Comparison of ENCODE assay signal across 16 mouse cellular contexts in genomic region chr1:119903231-119903620, GRCm38 (mm10). TPM values are rescaled to one million over a fixed set of nuclear protein-coding genes. Genes with fewer than 3 reads are reported as not detected.
DNase-seq lines count a peak whose midpoint lies in the region; ATAC-seq and TF ChIP-seq lines count a peak whose summit lies in the region.
"Had no signal": no experiment of that assay in that cellular context is flagged by ENCODE, and none has a peak within 500 bp of the region (broad histone marks: within the 10 kb centered on the region; RNA-seq: fewer than 3 reads in every experiment).

No protein-coding gene starts in this region.

- intact Hi-C loops in heart, postnatal 25 days (cut with DNase I): no loop called here

- no peaks in the 10 kb centered on the region for H3K9me3 ChIP-seq in heart, embryonic 14.5 days (ENCODE audit: control insufficient read depth, low read length)
- no peaks in the 10 kb centered on the region for H3K9me3 ChIP-seq in limb, embryonic 14.5 days (ENCODE audit: control insufficient read depth, low read length)
- H3K9me3 ChIP-seq: stomach, embryonic 15.5 days had no signal

- WGBS in heart, embryonic 14.5 days: 59% methylated on average over 6 of the region's 6 CpGs
- WGBS in limb, embryonic 14.5 days: 15% methylated on average over 6 of the region's 6 CpGs

- TF ChIP-seq POLR2A in limb, embryonic 14.5 days (IDR thresholded peaks at IDR 0.05; ENCODE audit: borderline replicate concordance, extremely low read depth, insufficient read depth, insufficient read length): no peak
- TF ChIP-seq POLR2A in myocyte (IDR thresholded peaks at IDR 0.05; ENCODE audit: insufficient read length, low read depth): no peak

- peaks cover 8 to 12% of the 10 kb centered on the region in 2 experiments for H3K4me1 ChIP-seq in heart, embryonic 14.5 days (ENCODE audit: control insufficient read depth in 2 of 2, insufficient read depth in 2 of 2, low read length in 2 of 2)
- peaks cover 11% of the 10 kb centered on the region for H3K4me1 ChIP-seq in limb, embryonic 14.5 days (ENCODE audit: control insufficient read depth, insufficient read depth, low read length)

- no peak overlapping the region; a peak in 1 of 4 replicates for H3K27ac ChIP-seq in heart, embryonic 14.5 days (replicated peaks in 1 of 2; ENCODE audit: control insufficient read depth in 1 of 2, insufficient read depth in 1 of 2, low read depth in 2 of 2, low read length in 2 of 2)
- no peak overlapping the region for H3K27ac ChIP-seq in limb, embryonic 14.5 days (replicated peaks; ENCODE audit: low read depth, low read length)
- H3K27ac ChIP-seq: liver, embryonic 14.5 days; macrophage; stomach, embryonic 15.5 days had no signal

- no peaks in the 10 kb centered on the region for H3K79me2 ChIP-seq in myocyte (ENCODE audit: control insufficient read depth, insufficient read depth)

- no peak for DNase-seq in heart, postnatal 25 days (ENCODE audit: low spot score)
- peak; percentile 29 for DNase-seq in limb, embryonic 14.5 days (ENCODE audit: low spot score)
- no peak for DNase-seq in cerebellum, adult 8-10 months
- no peak for DNase-seq in layer of hippocampus, postnatal 14 days (ENCODE audit: low spot score in 2 of 2)
- no peak for DNase-seq in thymus, postnatal 10 days (ENCODE audit: low spot score in 2 of 2)
- DNase-seq: heart, postnatal 4 days; kidney, adult 9 months; layer of hippocampus, adult 9-11 months; right cerebral cortex, postnatal 4 days had no signal

- no peak overlapping the region for H3K9ac ChIP-seq in heart, embryonic 14.5 days (ENCODE audit: low read length)
- no peak overlapping the region for H3K9ac ChIP-seq in limb, embryonic 14.5 days (ENCODE audit: low read depth, low read length, severe bottlenecking)
- H3K9ac ChIP-seq: liver, embryonic 14.5 days; stomach, embryonic 15.5 days had no signal

- no peak overlapping the region for H3ac ChIP-seq in myocyte (ENCODE audit: control insufficient read depth, insufficient read length)

- no peak for ATAC-seq in heart, embryonic 14.5 days (ENCODE audit: insufficient number of reproducible peaks, insufficient read depth, low FRiP score, low read depth)
- peak; percentile 46; the same call in 1 of the 2 replicates for ATAC-seq in granulocyte monocyte progenitor cell, adult 5-6 weeks (replicated peaks; ENCODE audit: poor library complexity, severe bottlenecking)
- ATAC-seq in limb, embryonic 14.5 days (ENCODE audit: low FRiP score, low read depth): peak; percentile 21; the same call in 1 of the 2 replicates

- no peaks in the 10 kb centered on the region for H3K27me3 ChIP-seq in heart, embryonic 14.5 days (ENCODE audit: control insufficient read depth, insufficient read depth, low read length)
- no peaks in the 10 kb centered on the region for H3K27me3 ChIP-seq in limb, embryonic 14.5 days (ENCODE audit: control insufficient read depth, insufficient read depth, low read length)
- H3K27me3 ChIP-seq in myocyte (ENCODE audit: control insufficient read depth, insufficient read depth, insufficient read length): no peaks in the 10 kb centered on the region
- H3K27me3 ChIP-seq: stomach, embryonic 15.5 days had no signal

- H3K4me3 ChIP-seq in heart, embryonic 14.5 days (ENCODE audit: control insufficient read depth in 1 of 2, insufficient read depth in 1 of 2, low read depth in 1 of 2, low read length in 2 of 2): no peak overlapping the region
- H3K4me3 ChIP-seq in limb, embryonic 14.5 days (replicated peaks; ENCODE audit: low read length): no peak overlapping the region
- H3K4me3 ChIP-seq in myocyte: no peak overlapping the region
- H3K4me3 ChIP-seq: erythroblast, embryonic 14.5 days; stomach, embryonic 15.5 days had no signal

- H3K4me2 ChIP-seq in heart, embryonic 14.5 days (ENCODE audit: low read length): 0 out of 2 replicates have a peak overlapping the region, but pooled peaks have one; percentile 10
- no peak overlapping the region for H3K4me2 ChIP-seq in limb, embryonic 14.5 days (replicated peaks; ENCODE audit: low read depth, low read length, severe bottlenecking)
- H3K4me2 ChIP-seq in myocyte (ENCODE audit: low read depth): peak overlapping the region; percentile 39
- H3K4me2 ChIP-seq: stomach, embryonic 15.5 days had no signal

- H3K36me3 ChIP-seq in heart, embryonic 14.5 days (ENCODE audit: control insufficient read depth, insufficient read depth, low read length): no peaks in the 10 kb centered on the region
- no peaks in the 10 kb centered on the region for H3K36me3 ChIP-seq in limb, embryonic 14.5 days (ENCODE audit: control insufficient read depth, insufficient read depth, low read length)
- no peaks in the 10 kb centered on the region for H3K36me3 ChIP-seq in myocyte (ENCODE audit: control insufficient read depth, insufficient read depth)
- H3K36me3 ChIP-seq: stomach, embryonic 15.5 days had no signal

TF ChIP-seq in myocyte, 11 proteins besides CTCF, POLR2A, EP300 and RAD21:
- TF ChIP-seq USF1 (IDR thresholded peaks at IDR 0.05; ENCODE audit: low read depth) (no peak), MYOG (IDR thresholded peaks at IDR 0.05; ENCODE audit: control insufficient read depth in 1 of 3, insufficient read depth in 1 of 3, insufficient read length in 2 of 3, low read depth in 2 of 3) (peak in 1 of 3 experiments; percentile 19), MYOD1 (IDR thresholded peaks at IDR 0.05; ENCODE audit: control insufficient read depth in 1 of 3, insufficient read length in 2 of 3, low read depth in 2 of 3) (no peak), E2F4 (IDR thresholded peaks at IDR 0.05; ENCODE audit: insufficient read depth) (no peak), TCF12 (IDR thresholded peaks at IDR 0.05; ENCODE audit: insufficient read depth, poor library complexity, severe bottlenecking) (no peak), SRF (IDR thresholded peaks at IDR 0.05; ENCODE audit: control insufficient read depth, insufficient read length, low read depth) (no peak), REST (IDR thresholded peaks at IDR 0.05; ENCODE audit: insufficient read depth, insufficient read length) (no peak)

RNA-seq across cellular contexts. Expression of gene Tmem177, which starts 9.8 kb away (rescaled TPM):
- polyA plus RNA-seq in heart, embryonic 14.5 days (2014; fragmentation: Nextera tagmentation; extraction: Ambion mirVana): 6.9 and 7.0 TPM in 2 replicates
- total RNA-seq in heart, postnatal 25 days (2021): 1 to 10 TPM; 9.4 to 9.5 TPM
- total RNA-seq in granulocyte monocyte progenitor cell, adult 5-6 weeks (2014; fragmentation: Nextera tagmentation): 4.6 and 5.6 TPM in 2 replicates
- 5.1 and 5.4 TPM in 2 replicates for total RNA-seq in granulocyte monocyte progenitor cell, adult 5-6 weeks (2017)
- polyA plus RNA-seq in limb, embryonic 14.5 days (2012; rRNA removed): 6.1 and 6.5 TPM in 2 replicates
- 6.8 and 7.8 TPM in 2 replicates for polyA plus RNA-seq in limb, embryonic 14.5 days (2014; fragmentation: Nextera tagmentation; extraction: Ambion mirVana)
- polyA plus RNA-seq in myocyte (2012; fragmentation: generic; extraction: Trizol): 8.4 TPM
- 1 to 10 TPM; 5.8 to 5.9 TPM for total RNA-seq in layer of hippocampus, postnatal 14 days (2021)
